Mouse (Mus musculus): ENCODE data around the gene Ahnak. TPM values are rescaled to one million over a fixed set of nuclear protein-coding genes. Genes with fewer than 3 reads are reported as not detected.

The Ahnak gene
- 20.3 and 22.3 TPM in 2 replicates for polyA plus RNA-seq (2015; fragmentation: Nextera tagmentation; extraction: Ambion mirVana)

- no peak for DNase-seq (ENCODE audit: low spot score)
Measured at GRCm38 (mm10) chr19:8989066-8989566, at the start of gene Ahnak. Gene Ahnak, plus strand, starts transcription at chr19:8989284.

- no peak for DNase-seq (ENCODE audit: low spot score)
Measured at GRCm38 (mm10) chr19:8940526-8941133, 48.5 kb upstream of the Ahnak start.

- no peak for DNase-seq (ENCODE audit: low spot score)
Measured at GRCm38 (mm10) chr19:8941136-8941514, 48.0 kb upstream of the Ahnak start.

GRCm38 (mm10) chr19:8941515-8942217 lies 47.4 kb upstream of the Ahnak start, which contains the start of gene Mta2:
Gene Mta2, plus strand, starts transcription at chr19:8941875.
- DNase-seq (ENCODE audit: low spot score) = peak; percentile 100

- DNase-seq (ENCODE audit: low spot score) = no peak
Measured at GRCm38 (mm10) chr19:8942276-8942964, 46.7 kb upstream of the Ahnak start.

- no peak for DNase-seq (ENCODE audit: low spot score)
Measured at GRCm38 (mm10) chr19:8943047-8943446, 46.0 kb upstream of the Ahnak start.

- DNase-seq (ENCODE audit: low spot score) = peak; percentile 20
Measured at GRCm38 (mm10) chr19:8944062-8944461, 45.0 kb upstream of the Ahnak start.

GRCm38 (mm10) chr19:8944750-8945149 lies 44.3 kb upstream of the Ahnak start:
- peak; percentile 67 for DNase-seq (ENCODE audit: low spot score)

- DNase-seq (ENCODE audit: low spot score) = no peak
Measured at GRCm38 (mm10) chr19:8945251-8945650, 43.8 kb upstream of the Ahnak start.

GRCm38 (mm10) chr19:8946929-8947328 lies 42.2 kb upstream of the Ahnak start:
- no peak for DNase-seq (ENCODE audit: low spot score)

GRCm38 (mm10) chr19:8950190-8950589 lies 38.9 kb upstream of the Ahnak start:
- no peak for DNase-seq (ENCODE audit: low spot score)

- DNase-seq (ENCODE audit: low spot score) = no peak
Measured at GRCm38 (mm10) chr19:8952241-8952640, 36.8 kb upstream of the Ahnak start.

GRCm38 (mm10) chr19:8953135-8954039 lies 35.7 kb upstream of the Ahnak start, which contains the start of gene Tut1:
Gene Tut1, plus strand, starts transcription at chr19:8953847.
- DNase-seq (ENCODE audit: low spot score) = peak; percentile 98

GRCm38 (mm10) chr19:8954171-8954570 lies 34.9 kb upstream of the Ahnak start:
- DNase-seq (ENCODE audit: low spot score) = no peak

GRCm38 (mm10) chr19:8962256-8962655 lies 26.8 kb upstream of the Ahnak start:
- DNase-seq (ENCODE audit: low spot score) = no peak

GRCm38 (mm10) chr19:8965075-8965474 lies 24.0 kb upstream of the Ahnak start:
- no peak for DNase-seq (ENCODE audit: low spot score)

- DNase-seq (ENCODE audit: low spot score) = no peak
Measured at GRCm38 (mm10) chr19:8965771-8966170, 23.3 kb upstream of the Ahnak start.

GRCm38 (mm10) chr19:8966198-8966589 lies 22.9 kb upstream of the Ahnak start:
- DNase-seq (ENCODE audit: low spot score) = no peak

GRCm38 (mm10) chr19:8966590-8967372 lies 22.3 kb upstream of the Ahnak start, which contains the start of gene Eef1g:
Gene Eef1g, plus strand, starts transcription at chr19:8967041.
- peak; percentile 99 for DNase-seq (ENCODE audit: low spot score)

- DNase-seq (ENCODE audit: low spot score) = no peak
Measured at GRCm38 (mm10) chr19:8967373-8967743, 21.7 kb upstream of the Ahnak start.

Measured in thymus, postnatal 0 days (tissue).